8 mouse cellular contexts compared by ENCODE assay signal in the genomic region with DNA sequence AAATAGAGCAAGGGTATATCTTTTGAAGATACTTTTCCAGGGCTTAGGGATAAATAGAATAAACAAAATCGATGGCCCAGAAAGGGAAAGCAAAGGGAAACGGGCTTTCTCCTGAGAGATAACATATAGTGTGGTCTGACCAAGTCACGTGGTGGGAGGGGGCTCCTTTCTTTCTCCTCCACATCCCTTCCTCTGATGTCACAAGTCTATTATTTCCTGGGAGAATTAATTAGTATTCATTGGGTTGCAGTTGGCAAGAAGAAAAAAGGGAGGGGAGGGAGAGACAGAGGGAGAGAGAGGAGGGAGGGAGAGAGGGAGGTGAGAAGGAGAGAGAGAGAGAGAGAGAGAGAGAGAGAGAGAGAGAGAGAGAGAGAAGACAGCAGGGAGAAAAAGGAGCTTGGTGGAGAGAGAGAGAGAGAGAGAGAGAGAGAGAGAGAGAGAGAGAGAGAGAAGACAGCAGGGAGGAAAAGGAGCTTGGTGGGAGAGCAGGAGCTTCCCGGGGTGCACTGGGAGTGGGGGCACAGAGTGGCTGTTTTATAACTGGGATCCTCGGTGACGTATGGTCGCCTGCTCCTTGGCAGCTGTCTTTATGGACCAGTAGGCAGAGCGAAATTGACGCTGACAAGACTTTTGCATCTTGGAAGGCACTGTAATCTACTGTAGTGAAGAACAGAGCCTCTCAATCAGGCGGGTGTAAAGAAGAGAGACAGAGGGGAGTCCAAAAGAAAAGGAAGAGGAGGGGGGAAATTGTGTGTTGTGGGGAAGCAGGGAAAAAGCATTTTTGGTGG.
DNase-seq lines count a peak whose midpoint lies in the region; ATAC-seq and TF ChIP-seq lines count a peak whose summit lies in the region.

No protein-coding gene starts in this region.

- no peaks in the 10 kb centered on the region for H3K4me1 ChIP-seq in kidney, postnatal 0 days (replicated peaks; ENCODE audit: insufficient read depth, low read length)

- no peaks in the 10 kb centered on the region for H3K27me3 ChIP-seq in kidney, postnatal 0 days (ENCODE audit: insufficient read depth, low read length)

- TF ChIP-seq CTCF in kidney, postnatal 0 days (IDR thresholded peaks at IDR 0.05; ENCODE audit: low read depth): no peak

- ATAC-seq in kidney, postnatal 0 days (replicated peaks; ENCODE audit: low FRiP score, low read depth): no peak
- ATAC-seq in monocyte, adult 5-6 weeks (replicated peaks; ENCODE audit: insufficient number of reproducible peaks, low FRiP score, low TSS enrichment, poor library complexity, severe bottlenecking): no peak

- intact Hi-C loops in left cerebral cortex, postnatal 36 days (cut with DNase I): loop anchor here (5.0 kb wide), 2 partner anchors 32 to 172 kb away; partner anchors contain the start of gene Gemin8

- H3K36me3 ChIP-seq in kidney, postnatal 0 days (ENCODE audit: insufficient read depth, low read length): no peaks in the 10 kb centered on the region

- no peaks in the 10 kb centered on the region for H3K9me3 ChIP-seq in kidney, postnatal 0 days (replicated peaks; ENCODE audit: low read length)

- DNase-seq in kidney, postnatal 0 days (ENCODE audit: low spot score): peak; percentile 31
- DNase-seq in kidney, adult 11 months: no peak
- DNase-seq in cerebellum, postnatal 14 days: peak; percentile 67 to 72
- peak; percentile 44 to 66 for DNase-seq in frontal cortex, postnatal 36 days (ENCODE audit: low spot score in 2 of 2)
- peak; percentile 55 to 59 for DNase-seq in left cerebral cortex, postnatal 36 days (ENCODE audit: low spot score in 2 of 2)
- DNase-seq in right cerebral cortex, postnatal 10 days (ENCODE audit: low spot score in 2 of 2): peak; percentile 78 to 88
- DNase-seq in adrenal gland, adult 18-20 months (ENCODE audit: low spot score in 2 of 2): no peak

- 42% methylated on average over 10 of the region's 10 CpGs for WGBS in kidney, postnatal 0 days

- H3K9ac ChIP-seq in kidney, postnatal 0 days (ENCODE audit: low read depth, low read length): no peak overlapping the region

- 0 out of 2 replicates have a peak overlapping the region, but pooled peaks have one; percentile 2 for H3K4me3 ChIP-seq in kidney, postnatal 0 days (replicated peaks; ENCODE audit: low read depth, low read length)

- H3K4me2 ChIP-seq in kidney, postnatal 0 days (ENCODE audit: low read length): peak overlapping the region; percentile 39

- H3K27ac ChIP-seq in kidney, postnatal 0 days: no peak overlapping the region

Comparison
In these comparisons a context has a peak if more than half of its experiments do, and no peak if none do; other contexts are left out.
1. DNase-seq: peak in kidney, postnatal 0 days (single experiment), cerebellum, postnatal 14 days (2 of 2), frontal cortex, postnatal 36 days (2 of 2), left cerebral cortex, postnatal 36 days (2 of 2) and right cerebral cortex, postnatal 10 days (2 of 2); none in kidney, adult 11 months (single experiment) and adrenal gland, adult 18-20 months (0 of 2).